In genomic region chr2:172329179-172329578, GRCm38 (mm10) we compare ENCODE assay signal across 8 mouse cellular contexts. TPM values are rescaled to one million over a fixed set of nuclear protein-coding genes. Genes with fewer than 3 reads are reported as not detected.
DNase-seq lines count a peak whose midpoint lies in the region; ATAC-seq lines count a peak whose summit lies in the region.

No protein-coding gene starts in this region.

- no peaks in the 10 kb centered on the region for H3K36me3 ChIP-seq in embryonic facial prominence, embryonic 12.5 days
- no peaks in the 10 kb centered on the region for H3K36me3 ChIP-seq in hindbrain, embryonic 15.5 days
- no peaks in the 10 kb centered on the region for H3K36me3 ChIP-seq in liver, embryonic 11.5 days (ENCODE audit: control insufficient read depth, insufficient read depth, low read length)
- no peaks in the 10 kb centered on the region for H3K36me3 ChIP-seq in neural tube, embryonic 15.5 days

- H3K4me1 ChIP-seq in embryonic facial prominence, embryonic 12.5 days, result no peaks in the 10 kb centered on the region
- H3K4me1 ChIP-seq in hindbrain, embryonic 15.5 days (replicated peaks), result no peaks in the 10 kb centered on the region
- H3K4me1 ChIP-seq in liver, embryonic 11.5 days (replicated peaks; ENCODE audit: control insufficient read depth, insufficient read depth, low read length), result no peaks in the 10 kb centered on the region
- H3K4me1 ChIP-seq in neural tube, embryonic 15.5 days, result peaks cover 4% of the 10 kb centered on the region; the same call in 1 of the 2 replicates

- 6% methylated on average over 13 of the region's 13 CpGs for WGBS in embryonic facial prominence, embryonic 12.5 days
- whole genome bisulfite sequencing in hindbrain, embryonic 15.5 days, result 6% methylated on average over 13 of the region's 13 CpGs
- whole genome bisulfite sequencing in liver, embryonic 11.5 days, result 7% methylated on average over 13 of the region's 13 CpGs
- 6% methylated on average over 13 of the region's 13 CpGs for WGBS in neural tube, embryonic 15.5 days

- DNase-seq in spleen, postnatal 4 days (ENCODE audit: low spot score in 2 of 2), result peak; percentile 63 to 82
- DNase-seq in spleen, adult 12 weeks (ENCODE audit: low spot score), result no peak
- peak; percentile 76 for DNase-seq in adrenal gland, postnatal 25 days
- DNase-seq in liver, embryonic 11.5 days (ENCODE audit: low spot score), result peak; percentile 80
- DNase-seq in thymus, adult 18-20 months, result no peak

- no peaks in the 10 kb centered on the region for H3K9me3 ChIP-seq in embryonic facial prominence, embryonic 12.5 days
- H3K9me3 ChIP-seq in hindbrain, embryonic 15.5 days, result no peaks in the 10 kb centered on the region
- H3K9me3 ChIP-seq in liver, embryonic 11.5 days (ENCODE audit: control insufficient read depth, low read length), result no peaks in the 10 kb centered on the region
- no peaks in the 10 kb centered on the region for H3K9me3 ChIP-seq in neural tube, embryonic 15.5 days (replicated peaks)

- 0 out of 2 replicates have a peak overlapping the region, but pooled peaks have one; percentile 0 for H3K4me2 ChIP-seq in embryonic facial prominence, embryonic 12.5 days (replicated peaks)
- H3K4me2 ChIP-seq in hindbrain, embryonic 15.5 days, result peak overlapping the region; percentile 54
- H3K4me2 ChIP-seq in liver, embryonic 11.5 days, result no peak overlapping the region; the same call in 1 of the 2 replicates
- peak overlapping the region; percentile 55 for H3K4me2 ChIP-seq in neural tube, embryonic 15.5 days

- no peak overlapping the region for H3K4me3 ChIP-seq in embryonic facial prominence, embryonic 12.5 days
- peak overlapping the region; percentile 24; the same call in 1 of the 2 replicates for H3K4me3 ChIP-seq in hindbrain, embryonic 15.5 days
- H3K4me3 ChIP-seq in liver, embryonic 11.5 days (ENCODE audit: low read depth, low read length), result no peak overlapping the region
- H3K4me3 ChIP-seq in neural tube, embryonic 15.5 days (replicated peaks), result 0 out of 2 replicates have a peak overlapping the region, but pooled peaks have one; percentile 15

- no peak for ATAC-seq in embryonic facial prominence, embryonic 12.5 days (ENCODE audit: insufficient number of reproducible peaks, insufficient read depth, low FRiP score, low TSS enrichment)
- peak; percentile 91 for ATAC-seq in hindbrain, embryonic 15.5 days (ENCODE audit: low FRiP score, low read depth)
- peak; percentile 83 for ATAC-seq in liver, embryonic 11.5 days (replicated peaks; ENCODE audit: low FRiP score)
- ATAC-seq in neural tube, embryonic 15.5 days (ENCODE audit: low FRiP score), result peak; percentile 88; the same call in 1 of the 2 replicates

- no peak overlapping the region for H3K9ac ChIP-seq in embryonic facial prominence, embryonic 12.5 days
- peak overlapping the region; percentile 37; the same call in 1 of the 2 replicates for H3K9ac ChIP-seq in hindbrain, embryonic 15.5 days
- H3K9ac ChIP-seq in liver, embryonic 11.5 days (ENCODE audit: low read depth, low read length), result no peak overlapping the region
- no peak overlapping the region for H3K9ac ChIP-seq in neural tube, embryonic 15.5 days (replicated peaks)

- peaks cover 16% of the 10 kb centered on the region; the same call in 1 of the 2 replicates for H3K27me3 ChIP-seq in embryonic facial prominence, embryonic 12.5 days
- 0 out of 2 replicates have a peak, but pooled peaks cover 4% of the 10 kb centered on the region for H3K27me3 ChIP-seq in hindbrain, embryonic 15.5 days
- peaks cover 6% of the 10 kb centered on the region; the same call in 1 of the 2 replicates for H3K27me3 ChIP-seq in liver, embryonic 11.5 days (replicated peaks; ENCODE audit: control insufficient read depth, insufficient read depth, low read length)
- peaks cover 18% of the 10 kb centered on the region for H3K27me3 ChIP-seq in neural tube, embryonic 15.5 days (replicated peaks)

- no peak overlapping the region for H3K27ac ChIP-seq in embryonic facial prominence, embryonic 12.5 days
- H3K27ac ChIP-seq in hindbrain, embryonic 15.5 days (replicated peaks), result no peak overlapping the region
- H3K27ac ChIP-seq in liver, embryonic 11.5 days (ENCODE audit: low read depth, low read length), result no peak overlapping the region
- H3K27ac ChIP-seq in neural tube, embryonic 15.5 days (replicated peaks), result no peak overlapping the region

RNA-seq across cellular contexts. Expression of gene Fam210b, which starts 16.2 kb away (rescaled TPM):
- 31.9 and 32.8 TPM in 2 replicates for total RNA-seq in adrenal gland, postnatal 25 days (2021)
- 22.5 and 24.1 TPM in 2 replicates for polyA plus RNA-seq in embryonic facial prominence, embryonic 12.5 days (2016; fragmentation: Nextera tagmentation; extraction: Ambion mirVana)
- polyA plus RNA-seq in hindbrain, embryonic 15.5 days (2015; fragmentation: Nextera tagmentation; extraction: Ambion mirVana), result 17.8 and 19.2 TPM in 2 replicates
- 56.2 and 63.7 TPM in 2 replicates for polyA plus RNA-seq in liver, embryonic 11.5 days (2014; fragmentation: Nextera tagmentation; extraction: Ambion mirVana)
- 18.7 and 19.5 TPM in 2 replicates for polyA plus RNA-seq in neural tube, embryonic 15.5 days (2015; fragmentation: Nextera tagmentation; extraction: Ambion mirVana)

RNA-seq across cellular contexts. Expression of gene Aurka, which starts 41.2 kb away (rescaled TPM):
- total RNA-seq in adrenal gland, postnatal 25 days (2021), result 6.7 and 9.6 TPM in 2 replicates
- polyA plus RNA-seq in embryonic facial prominence, embryonic 12.5 days (2016; fragmentation: Nextera tagmentation; extraction: Ambion mirVana), result 131 TPM in 2 replicates
- polyA plus RNA-seq in hindbrain, embryonic 15.5 days (2015; fragmentation: Nextera tagmentation; extraction: Ambion mirVana), result 21.4 and 24.5 TPM in 2 replicates
- polyA plus RNA-seq in liver, embryonic 11.5 days (2014; fragmentation: Nextera tagmentation; extraction: Ambion mirVana), result 190 and 215 TPM in 2 replicates
- polyA plus RNA-seq in neural tube, embryonic 15.5 days (2015; fragmentation: Nextera tagmentation; extraction: Ambion mirVana), result 11.7 and 34.1 TPM in 2 replicates

RNA-seq across cellular contexts. Expression of gene Cstf1, which starts 41.3 kb away (rescaled TPM):
- 34.0 and 36.4 TPM in 2 replicates for total RNA-seq in adrenal gland, postnatal 25 days (2021)
- 44.0 and 44.9 TPM in 2 replicates for polyA plus RNA-seq in embryonic facial prominence, embryonic 12.5 days (2016; fragmentation: Nextera tagmentation; extraction: Ambion mirVana)
- polyA plus RNA-seq in hindbrain, embryonic 15.5 days (2015; fragmentation: Nextera tagmentation; extraction: Ambion mirVana), result 22.4 and 25.1 TPM in 2 replicates
- 50.5 and 57.8 TPM in 2 replicates for polyA plus RNA-seq in liver, embryonic 11.5 days (2014; fragmentation: Nextera tagmentation; extraction: Ambion mirVana)
- polyA plus RNA-seq in neural tube, embryonic 15.5 days (2015; fragmentation: Nextera tagmentation; extraction: Ambion mirVana), result 22.4 and 27.5 TPM in 2 replicates

Comparison
In these comparisons a context has a peak if more than half of its experiments do, and no peak if none do; other contexts are left out.
1. DNase-seq: peak in spleen, postnatal 4 days (2 of 2), adrenal gland, postnatal 25 days (single experiment) and liver, embryonic 11.5 days (single experiment); none in spleen, adult 12 weeks (single experiment) and thymus, adult 18-20 months (0 of 2).
2. H3K4me3 ChIP-seq: peak in hindbrain, embryonic 15.5 days (single experiment) and neural tube, embryonic 15.5 days (single experiment); none in embryonic facial prominence, embryonic 12.5 days (single experiment) and liver, embryonic 11.5 days (single experiment).